Mouse (Mus musculus): Measurements from ENCODE around the gene Dlx4.

- TF ChIP-seq CTCF (IDR thresholded peaks at IDR 0.05; ENCODE audit: borderline replicate concordance, insufficient read depth, low read length) (no peak), POLR2A (IDR thresholded peaks at IDR 0.05; ENCODE audit: low read depth, low read length) (no peak)
These were observed 48.2 kb downstream of the Dlx4 start for GRCm38 (mm10) chr11:95097889-95098288.

Measured in embryonic fibroblast, embryonic 13.5 days (primary cell).